Mouse (Mus musculus) kidney, postnatal 14 days (tissue): ENCODE measurements at regions not wholly inside any gene's neighbourhood (a gene's known extent, or its start where the extent isn't known, plus 50 kb on each side); places are given as distances from the start of the nearest gene placed in this dataset.

Source experiments
- DNase-seq: peaks from one replicate; pipeline ENCODE4 v3.0.0; 2022; ENCODE audit warnings: mixed read lengths

GRCm38 (mm10) chr12:29395401-29395982 lies 132.7 kb upstream of the Myt1l start:
- DNase-seq = peak; percentile 6

- DNase-seq = no peak
Measured at GRCm38 (mm10) chr12:29404434-29404833, 123.8 kb upstream of the Myt1l start.

DNA sequence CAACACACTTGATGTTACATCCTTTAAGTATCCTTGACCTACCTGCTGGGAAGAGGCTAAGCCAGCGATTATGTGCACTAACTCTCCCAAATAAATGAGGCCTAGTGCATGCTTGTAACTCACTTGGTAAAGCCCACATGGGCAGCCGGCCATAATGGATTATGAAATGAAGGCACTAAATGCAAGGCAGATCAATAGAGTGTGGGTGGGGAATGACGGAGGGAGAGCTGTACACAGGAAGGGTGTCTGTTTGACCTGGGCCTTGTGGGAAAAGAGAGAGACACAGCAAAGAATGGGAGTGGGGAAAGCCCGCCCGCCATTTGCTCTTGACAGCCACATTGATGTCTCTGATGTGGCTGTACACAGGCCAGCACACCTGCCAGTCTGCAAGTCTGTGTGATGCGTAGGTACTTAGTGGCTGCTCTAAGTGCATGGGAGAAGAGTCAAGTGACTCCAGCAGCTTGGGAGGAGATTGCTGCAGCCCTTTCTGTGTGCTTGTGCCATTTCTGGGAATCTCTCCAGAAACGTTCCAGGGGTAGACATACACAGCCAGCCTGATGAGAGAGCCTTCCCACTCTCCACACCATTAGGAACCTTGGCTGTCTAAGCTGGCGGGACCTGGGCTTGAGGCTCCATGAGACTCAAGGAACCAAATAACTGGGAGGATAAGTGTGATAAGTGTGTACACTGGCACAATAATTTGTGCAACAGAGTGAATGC lies 118.7 kb upstream of the Myt1l start:
- no peak for DNase-seq

DNA sequence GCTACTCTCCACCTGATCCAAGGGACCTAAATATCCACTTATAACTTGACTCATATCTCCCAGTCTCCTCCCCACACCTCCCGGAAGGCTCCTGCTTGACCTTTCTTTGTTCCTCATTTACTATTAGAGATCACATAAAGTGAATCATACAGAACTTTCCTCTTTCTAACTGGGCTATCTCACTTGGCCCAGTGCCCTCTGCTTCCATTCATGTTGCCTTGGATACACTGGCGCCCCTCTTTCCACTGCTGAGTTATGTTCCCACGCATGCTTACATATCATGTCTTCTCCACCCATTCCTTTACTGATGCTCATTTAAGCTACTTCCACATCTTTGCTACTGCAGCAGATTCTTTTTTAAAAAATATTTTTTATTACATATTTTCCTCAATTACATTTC lies 94.2 kb upstream of the Myt1l start:
- no peak for DNase-seq

- no peak for DNase-seq
Measured at GRCm38 (mm10) chr12:29439343-29440019, 88.7 kb upstream of the Myt1l start.

GRCm38 (mm10) chr12:29465201-29465600 lies 63.0 kb upstream of the Myt1l start:
- peak; percentile 73 for DNase-seq
